Mouse (Mus musculus): ENCODE measurements around the gene Padi1. TPM values are rescaled to one million over a fixed set of nuclear protein-coding genes. Genes with fewer than 3 reads are reported as not detected.

The Padi1 gene
- polyA plus RNA-seq, 1 experiment: not detected

DNA sequence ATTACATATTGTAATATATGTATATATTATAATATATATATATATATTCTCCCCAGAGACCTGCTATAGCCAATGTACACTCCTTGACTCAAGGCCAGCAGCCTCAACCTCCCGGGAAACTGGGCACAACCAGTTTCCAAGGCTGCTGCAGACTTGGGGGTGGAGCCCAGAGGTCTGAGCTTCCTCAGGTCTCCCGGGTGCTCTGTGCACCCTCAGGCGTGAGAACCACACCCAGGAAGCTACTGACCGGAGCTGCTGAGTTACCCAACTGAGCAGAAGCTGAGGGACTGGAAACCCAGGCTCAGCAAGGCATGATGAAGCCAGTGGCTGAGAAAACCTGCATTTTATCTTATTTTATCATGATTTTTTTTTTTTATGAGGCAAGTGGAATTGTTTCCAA, 74.5 kb downstream of the Padi1 start:
- WGBS: 5% methylated on average over 4 of the region's 4 CpGs
- Histone ChIP-seq H3K4me3 (replicated peaks; ENCODE audit: control insufficient read depth, low read depth, low read length) (peak overlapping the region; percentile 26), H3K27ac (ENCODE audit: control insufficient read depth, insufficient read depth, low read depth, low read length, poor library complexity) (peak overlapping the region; percentile 73), H3K4me1 (ENCODE audit: control insufficient read depth, insufficient read depth, low read length) (peaks cover 3% of the 10 kb centered on the region)
- TF ChIP-seq CTCF (IDR thresholded peaks at IDR 0.05; ENCODE audit: control insufficient read depth, insufficient read depth, low read length) (no peak), POLR2A (IDR thresholded peaks at IDR 0.05; ENCODE audit: borderline replicate concordance, control insufficient read depth, low read depth, low read length) (no peak)

DNA sequence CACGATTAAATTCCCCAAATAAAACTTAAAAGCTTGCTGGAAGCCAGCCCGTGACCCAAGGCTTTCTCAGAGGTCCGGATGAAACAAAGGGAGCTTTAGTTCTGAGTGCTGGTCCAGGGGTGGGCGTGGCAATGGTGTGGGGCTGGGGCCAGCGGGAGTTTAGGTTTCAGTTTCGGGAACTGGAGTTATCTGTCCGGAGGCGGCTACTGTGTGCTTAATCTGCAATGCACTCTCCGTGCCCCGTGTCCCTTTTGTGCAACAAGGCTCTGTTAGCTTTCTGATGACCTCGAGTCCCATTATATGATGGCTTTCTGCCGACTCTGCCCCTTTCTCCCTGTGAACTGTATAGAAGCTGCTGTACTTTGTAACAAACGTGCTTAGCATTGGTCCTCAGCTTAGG, 75.1 kb downstream of the Padi1 start:
- peak overlapping the region; percentile 47 for H3K27ac ChIP-seq (ENCODE audit: control insufficient read depth, insufficient read depth, low read depth, low read length, poor library complexity)
- WGBS: 9% methylated on average over 13 of the region's 13 CpGs
- TF ChIP-seq CTCF (IDR thresholded peaks at IDR 0.05; ENCODE audit: control insufficient read depth, insufficient read depth, low read length): no peak
- no peak; the same call in 1 of the 2 replicates for TF ChIP-seq POLR2A (IDR thresholded peaks at IDR 0.05; ENCODE audit: borderline replicate concordance, control insufficient read depth, low read depth, low read length)
- peaks cover 3% of the 10 kb centered on the region for H3K4me1 ChIP-seq (ENCODE audit: control insufficient read depth, insufficient read depth, low read length)
- H3K4me3 ChIP-seq (replicated peaks; ENCODE audit: control insufficient read depth, low read depth, low read length): peak overlapping the region; percentile 59

DNA sequence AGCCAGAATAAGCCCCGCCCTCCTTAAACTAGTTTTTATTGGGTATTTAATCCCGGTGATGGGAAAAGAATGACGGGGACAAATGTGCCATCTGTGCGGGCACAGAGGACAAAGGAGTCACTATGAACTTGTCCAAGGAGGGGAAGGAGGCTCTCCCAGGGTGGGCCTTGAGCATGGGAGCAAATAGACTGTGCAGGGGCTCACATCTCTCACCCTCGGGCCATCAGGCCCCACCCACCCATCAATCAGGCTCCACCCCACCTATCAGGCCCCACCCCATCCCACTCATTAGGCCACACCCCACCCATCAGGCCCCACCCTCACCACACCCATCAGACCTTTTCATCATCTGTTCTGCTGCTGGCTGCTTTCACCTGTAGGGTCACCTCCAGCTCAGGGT, 76.6 kb downstream of the Padi1 start:
- Histone ChIP-seq H3K27ac (ENCODE audit: control insufficient read depth, insufficient read depth, low read depth, low read length, poor library complexity) (no peak overlapping the region), H3K4me3 (replicated peaks; ENCODE audit: control insufficient read depth, low read depth, low read length) (no peak overlapping the region), H3K4me1 (ENCODE audit: control insufficient read depth, insufficient read depth, low read length) (peaks cover 3% of the 10 kb centered on the region)
- TF ChIP-seq POLR2A (IDR thresholded peaks at IDR 0.05; ENCODE audit: borderline replicate concordance, control insufficient read depth, low read depth, low read length) (no peak), CTCF (IDR thresholded peaks at IDR 0.05; ENCODE audit: control insufficient read depth, insufficient read depth, low read length) (no peak)
- WGBS: 89% methylated on average over 5 of the region's 5 CpGs

DNA sequence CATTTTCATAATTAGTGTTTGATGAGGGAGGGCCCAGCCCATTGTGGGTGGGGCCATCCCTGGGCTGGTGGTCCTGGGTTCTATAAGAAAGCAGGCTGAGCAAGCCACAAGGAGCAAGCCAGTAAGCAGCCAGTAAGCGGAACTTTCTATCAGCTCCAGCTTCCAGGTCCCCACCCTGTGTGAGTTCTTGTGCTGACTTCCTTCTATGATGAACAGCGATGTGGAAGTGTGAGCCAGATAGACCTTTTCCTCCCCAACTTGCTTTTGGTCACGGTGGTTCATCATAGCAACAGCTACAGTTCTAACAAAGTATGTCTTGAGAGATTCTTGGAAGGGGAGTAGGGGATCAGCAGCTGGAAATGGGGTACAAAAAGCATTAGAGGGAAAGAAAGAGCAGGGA, 79.6 kb downstream of the Padi1 start:
- Histone ChIP-seq H3K4me1 (ENCODE audit: control insufficient read depth, insufficient read depth, low read length) (no peaks in the 10 kb centered on the region; the same call in 1 of the 2 replicates), H3K27ac (ENCODE audit: control insufficient read depth, insufficient read depth, low read depth, low read length, poor library complexity) (peak overlapping the region; percentile 50; the same call in 1 of the 2 replicates), H3K4me3 (replicated peaks; ENCODE audit: control insufficient read depth, low read depth, low read length) (no peak overlapping the region)
- WGBS: 37% methylated on average over 3 of the region's 3 CpGs
- no peak for TF ChIP-seq POLR2A (IDR thresholded peaks at IDR 0.05; ENCODE audit: borderline replicate concordance, control insufficient read depth, low read depth, low read length)
- TF ChIP-seq CTCF (IDR thresholded peaks at IDR 0.05; ENCODE audit: control insufficient read depth, insufficient read depth, low read length): no peak

DNA sequence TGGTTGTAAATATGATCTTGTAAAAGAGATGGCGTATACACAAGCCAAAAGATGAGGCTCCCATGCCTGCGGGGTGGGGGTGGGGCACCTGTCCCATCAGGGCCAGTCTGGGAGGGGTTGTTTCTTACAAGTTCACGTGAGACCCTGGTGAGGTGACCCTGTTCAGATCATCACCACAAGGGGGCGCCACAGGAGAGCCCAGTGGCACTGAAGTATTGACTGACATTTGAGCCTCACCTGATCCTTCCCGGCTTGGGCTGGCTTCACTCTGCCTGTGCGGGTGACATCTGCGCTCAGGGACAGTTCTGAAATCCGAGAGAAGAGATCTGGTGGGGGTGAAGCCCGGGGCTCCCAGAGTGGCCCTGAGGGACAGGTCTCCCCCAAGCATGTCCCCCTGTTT, 82.4 kb downstream of the Padi1 start:
- TF ChIP-seq POLR2A (IDR thresholded peaks at IDR 0.05; ENCODE audit: borderline replicate concordance, control insufficient read depth, low read depth, low read length): no peak
- peak; percentile 90 for TF ChIP-seq CTCF (IDR thresholded peaks at IDR 0.05; ENCODE audit: control insufficient read depth, insufficient read depth, low read length)
- no peak overlapping the region for H3K4me3 ChIP-seq (replicated peaks; ENCODE audit: control insufficient read depth, low read depth, low read length)
- WGBS: 46% methylated on average over 9 of the region's 9 CpGs
- no peaks in the 10 kb centered on the region for H3K4me1 ChIP-seq (ENCODE audit: control insufficient read depth, insufficient read depth, low read length)
- H3K27ac ChIP-seq (ENCODE audit: control insufficient read depth, insufficient read depth, low read depth, low read length, poor library complexity): no peak overlapping the region

Other genes with a start within 250 kb of the Padi1 start
- gene Arhgef10l, start 179.8 kb downstream of the Padi1 start, polyA plus RNA-seq (2011; ENCODE audit: insufficient read depth, insufficient read length, low replicate concordance, missing spikeins): 7.0 and 11.0 TPM in 2 replicates
- gene Rcc2, start 145.2 kb downstream of the Padi1 start, polyA plus RNA-seq (2011; ENCODE audit: insufficient read depth, insufficient read length, low replicate concordance, missing spikeins): 92.8 and 105 TPM in 2 replicates
- not detected in 2 replicates for gene Padi6, start 103.1 kb downstream of the Padi1 start, polyA plus RNA-seq (2011; ENCODE audit: insufficient read depth, insufficient read length, low replicate concordance, missing spikeins)
- gene Padi4, start 71.5 kb downstream of the Padi1 start, polyA plus RNA-seq (2011; ENCODE audit: insufficient read depth, insufficient read length, low replicate concordance, missing spikeins): 15.2 and 60.1 TPM in 2 replicates
- gene Padi3, start 35.1 kb downstream of the Padi1 start, polyA plus RNA-seq (2011; ENCODE audit: insufficient read depth, insufficient read length, low replicate concordance, missing spikeins): 1.1 TPM in 1 of 2 replicates, not detected in the other
- gene Padi2, start 60.6 kb upstream of the Padi1 start, polyA plus RNA-seq (2011; ENCODE audit: insufficient read depth, insufficient read length, low replicate concordance, missing spikeins): 5.6 and 11.4 TPM in 2 replicates
- gene Sdhb, start 115.4 kb upstream of the Padi1 start, polyA plus RNA-seq (2011; ENCODE audit: insufficient read depth, insufficient read length, low replicate concordance, missing spikeins): 33.6 and 65.3 TPM in 2 replicates
- 28.4 and 46.7 TPM in 2 replicates for gene Atp13a2, start 141.1 kb upstream of the Padi1 start, polyA plus RNA-seq (2011; ENCODE audit: insufficient read depth, insufficient read length, low replicate concordance, missing spikeins)
- 1.9 and 4.0 TPM in 2 replicates for gene Mfap2, start 164.6 kb upstream of the Padi1 start, polyA plus RNA-seq (2011; ENCODE audit: insufficient read depth, insufficient read length, low replicate concordance, missing spikeins)
- 4.6 and 9.6 TPM in 2 replicates for gene Crocc, start 214.8 kb upstream of the Padi1 start, polyA plus RNA-seq (2011; ENCODE audit: insufficient read depth, insufficient read length, low replicate concordance, missing spikeins)
- gene Necap2, start 232.6 kb upstream of the Padi1 start, polyA plus RNA-seq (2011; ENCODE audit: insufficient read depth, insufficient read length, low replicate concordance, missing spikeins): 69.2 and 91.5 TPM in 2 replicates
- not detected in 2 replicates for gene Spata21, start 242.6 kb upstream of the Padi1 start, polyA plus RNA-seq (2011; ENCODE audit: insufficient read depth, insufficient read length, low replicate concordance, missing spikeins)

Data from bone marrow, adult 2 months (tissue).